Mouse (Mus musculus): ENCODE results near the gene Lrp1. TPM values are rescaled to one million over a fixed set of nuclear protein-coding genes. Genes with fewer than 3 reads are reported as not detected.

Gene Lrp1
- total and polyA plus RNA-seq, 3 experiments = 0.39 to 0.42 TPM; not detected in 1

- no peaks in the 10 kb centered on the region for H3K9me3 ChIP-seq (replicated peaks; ENCODE audit: insufficient read depth, low read length)
- no peaks in the 10 kb centered on the region for H3K79me2 ChIP-seq (ENCODE audit: control insufficient read depth, insufficient read depth, low read length, poor library complexity)
- TF ChIP-seq SIN3A (IDR thresholded peaks at IDR 0.05; ENCODE audit: low read length) (no peak), EP300 (IDR thresholded peaks at IDR 0.05; ENCODE audit: low read depth in 1 of 2, low read length in 2 of 2) (no peak), UBTF (IDR thresholded peaks at IDR 0.05; ENCODE audit: borderline replicate concordance, insufficient read depth, low read depth, low read length) (no peak)
- H3K27ac ChIP-seq (ENCODE audit: control insufficient read depth, low read depth, low read length) = no peak overlapping the region
- no peak overlapping the region for H3K9ac ChIP-seq (ENCODE audit: control insufficient read depth, low read depth, low read length, poor library complexity, severe bottlenecking)
- peaks cover 2 to 4% of the 10 kb centered on the region in 2 experiments; a peak in 2 of 4 replicates for H3K27me3 ChIP-seq (ENCODE audit: control insufficient read depth in 1 of 2, insufficient read depth in 2 of 2, low read length in 2 of 2)
- H3K36me3 ChIP-seq (ENCODE audit: control insufficient read depth in 1 of 2, insufficient read depth in 2 of 2, low read length in 2 of 2) = peaks cover 0 to 12% of the 10 kb centered on the region in 2 experiments; a peak in 2 of 4 replicates
- H3K4me1 ChIP-seq (ENCODE audit: control insufficient read depth in 1 of 2, insufficient read depth in 2 of 2, low read length in 2 of 2) = peaks cover 0 to 30% of the 10 kb centered on the region in 2 experiments; a peak in 3 of 4 replicates
- H3K4me3 ChIP-seq (ENCODE audit: control insufficient read depth in 1 of 2, insufficient read depth in 1 of 2, low read depth in 2 of 2, low read length in 2 of 2) = no peak overlapping the region
- DNase-seq (ENCODE audit: low read depth, low spot score) = no peak
These were observed 21.7 kb downstream of the Lrp1 start for GRCm38 (mm10) chr10:127599252-127599651.

- H3K36me3 ChIP-seq (ENCODE audit: control insufficient read depth in 1 of 2, insufficient read depth in 2 of 2, low read length in 2 of 2) = peaks cover 0 to 13% of the 10 kb centered on the region in 2 experiments; a peak in 2 of 4 replicates
- H3K27me3 ChIP-seq (ENCODE audit: control insufficient read depth in 1 of 2, insufficient read depth in 2 of 2, low read length in 2 of 2) = peaks cover 2 to 4% of the 10 kb centered on the region in 2 experiments; a peak in 2 of 4 replicates
- H3K79me2 ChIP-seq (ENCODE audit: control insufficient read depth, insufficient read depth, low read length, poor library complexity) = no peaks in the 10 kb centered on the region
- TF ChIP-seq USF2 (IDR thresholded peaks at IDR 0.05; ENCODE audit: borderline replicate concordance in 1 of 2, insufficient read depth in 1 of 2, low read depth in 1 of 2, low read length in 2 of 2) = no peak
- TF ChIP-seq ZMIZ1 (IDR thresholded peaks at IDR 0.05; ENCODE audit: low read depth, low read length) = no peak
- no peak for TF ChIP-seq NELFE (IDR thresholded peaks at IDR 0.05; ENCODE audit: low read depth, low read length)
- TF ChIP-seq POLR2A (IDR thresholded peaks at IDR 0.05; ENCODE audit: control insufficient read depth in 1 of 2, insufficient read depth in 1 of 2, low read depth in 1 of 2, low read length in 2 of 2, poor library complexity in 1 of 2) = no peak
- TF ChIP-seq POLR2AphosphoS5 (IDR thresholded peaks at IDR 0.05; ENCODE audit: borderline replicate concordance, low read depth, low read length) = no peak
- TF ChIP-seq TCF12 (IDR thresholded peaks at IDR 0.05; ENCODE audit: low read depth, low read length) = no peak
- no peak for TF ChIP-seq CTCF (IDR thresholded peaks at IDR 0.05 in 2 of 3, conservative IDR thresholded peaks at IDR 0.05 in 1 of 3; ENCODE audit: control insufficient read depth in 1 of 3, insufficient read depth in 1 of 3, low read depth in 2 of 3, low read length in 3 of 3, poor library complexity in 1 of 3, severe bottlenecking in 1 of 3)
- TF ChIP-seq ETS1 (IDR thresholded peaks at IDR 0.05; ENCODE audit: low read depth, low read length) = no peak
- no peak for TF ChIP-seq ELF1 (IDR thresholded peaks at IDR 0.05; ENCODE audit: low read depth, low read length)
- TF ChIP-seq GABPA (IDR thresholded peaks at IDR 0.05; ENCODE audit: low read depth, low read length) = no peak
- TF ChIP-seq NRF1 (IDR thresholded peaks at IDR 0.05; ENCODE audit: insufficient read depth, low read depth, low read length, poor library complexity, severe bottlenecking) = no peak
- TF ChIP-seq USF1 (IDR thresholded peaks at IDR 0.05; ENCODE audit: low read depth, low read length) = no peak
- no peak for TF ChIP-seq E2F4 (IDR thresholded peaks at IDR 0.05; ENCODE audit: borderline replicate concordance, low read depth, low read length)
- TF ChIP-seq ZNF384 (IDR thresholded peaks at IDR 0.05; ENCODE audit: low read depth, low read length) = no peak
- no peak for TF ChIP-seq ZC3H11A (IDR thresholded peaks at IDR 0.05; ENCODE audit: low read depth, low read length)
- no peak for TF ChIP-seq RAD21 (IDR thresholded peaks at IDR 0.05; ENCODE audit: low read depth, low read length)
- TF ChIP-seq JUND (IDR thresholded peaks at IDR 0.05; ENCODE audit: low read depth, low read length) = no peak
- peaks cover 0 to 27% of the 10 kb centered on the region in 2 experiments; a peak in 2 of 4 replicates for H3K4me1 ChIP-seq (ENCODE audit: control insufficient read depth in 1 of 2, insufficient read depth in 2 of 2, low read length in 2 of 2)
- DNase-seq (ENCODE audit: low read depth, low spot score) = no peak
- no peak overlapping the region for H3K9ac ChIP-seq (ENCODE audit: control insufficient read depth, low read depth, low read length, poor library complexity, severe bottlenecking)
- H3K27ac ChIP-seq (ENCODE audit: control insufficient read depth, low read depth, low read length) = no peak overlapping the region
- no peaks in the 10 kb centered on the region for H3K9me3 ChIP-seq (replicated peaks; ENCODE audit: insufficient read depth, low read length)
- no peak overlapping the region for H3K4me3 ChIP-seq (ENCODE audit: control insufficient read depth in 1 of 2, insufficient read depth in 1 of 2, low read depth in 2 of 2, low read length in 2 of 2)
These were observed 22.3 kb downstream of the Lrp1 start for GRCm38 (mm10) chr10:127598607-127599006.

Measured in MEL (cell line).